Mouse (Mus musculus) lung, postnatal 25 days (tissue): ENCODE results near the gene Mbnl1.
"Not testable (repeated sequence)": the region's sequence is repeated elsewhere in the genome, so short reads cannot be mapped to it uniquely, and the experiment has no call there.

ENCODE experiments used
- DNase-seq: peaks from one replicate; pipeline ENCODE4 v3.0.0; 2022; ENCODE audit warnings: low spot score

Gene Mbnl1

DNA sequence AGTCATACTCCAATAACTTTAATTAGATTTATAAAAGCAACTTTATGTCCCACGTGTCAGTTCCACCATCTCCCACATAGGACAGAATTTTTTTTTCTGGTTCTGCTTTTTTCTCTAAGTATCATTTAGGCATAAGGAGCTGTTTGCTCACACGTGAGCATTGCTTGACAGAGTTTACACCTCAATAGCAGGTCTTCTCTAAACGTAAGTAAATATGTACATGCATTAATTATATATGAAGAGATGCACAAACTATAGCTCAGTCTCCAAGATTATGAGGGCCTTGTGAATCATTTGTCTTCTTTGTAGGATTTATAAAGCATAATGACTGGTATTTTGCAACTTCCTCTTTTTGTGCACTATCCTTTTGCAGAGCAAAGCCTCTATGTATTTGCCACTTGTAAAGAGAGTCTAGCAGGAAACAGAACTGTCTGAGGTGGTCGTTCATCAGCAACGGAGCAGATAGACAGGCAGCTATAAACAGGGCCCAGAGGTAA is at the start of gene Mbnl1:
TSS of gene Mbnl1 (plus strand) at position 150 of the 497 bp plus-strand sequence.
- peak; percentile 41 for DNase-seq

DNA sequence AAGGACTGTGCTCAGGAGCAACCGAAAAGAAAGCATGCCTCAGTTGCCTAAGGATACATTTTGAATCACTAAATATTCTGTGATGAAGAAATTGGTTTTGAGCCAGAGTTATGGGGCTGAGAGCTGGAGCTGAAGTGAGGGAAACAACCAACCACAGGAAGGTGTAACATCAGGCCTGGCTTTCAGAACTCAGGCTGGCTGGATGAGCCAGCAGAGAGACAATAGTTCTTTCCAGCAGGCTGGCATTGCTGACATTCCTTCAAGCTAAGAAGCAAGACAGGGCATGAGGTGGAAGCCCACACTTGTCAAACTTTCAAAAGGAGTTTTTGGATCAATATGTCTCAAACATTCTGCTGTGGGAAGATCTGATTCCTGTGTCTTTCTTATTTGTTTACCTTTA is 48.5 kb upstream of the Mbnl1 start:
- DNase-seq: no peak

DNA sequence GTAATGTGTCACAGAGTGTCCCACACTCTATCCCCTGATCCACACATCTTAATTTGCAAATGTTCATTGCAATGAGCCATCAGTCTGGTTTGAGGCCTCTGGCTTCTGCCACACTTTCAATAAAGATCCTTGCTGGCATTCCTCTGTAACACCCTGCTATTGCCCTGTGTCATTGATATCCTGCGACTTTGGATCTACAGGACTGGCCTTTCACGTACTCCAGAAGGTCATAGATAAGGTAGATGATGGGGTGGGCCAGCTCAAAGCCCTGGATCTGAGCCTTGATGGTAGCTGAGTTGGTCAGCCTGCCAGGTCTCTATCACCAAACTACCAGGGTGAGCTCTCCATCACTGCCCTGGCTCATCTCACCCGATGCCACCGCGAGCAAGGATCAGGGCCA is 43.6 kb upstream of the Mbnl1 start:
- no peak for DNase-seq

DNA sequence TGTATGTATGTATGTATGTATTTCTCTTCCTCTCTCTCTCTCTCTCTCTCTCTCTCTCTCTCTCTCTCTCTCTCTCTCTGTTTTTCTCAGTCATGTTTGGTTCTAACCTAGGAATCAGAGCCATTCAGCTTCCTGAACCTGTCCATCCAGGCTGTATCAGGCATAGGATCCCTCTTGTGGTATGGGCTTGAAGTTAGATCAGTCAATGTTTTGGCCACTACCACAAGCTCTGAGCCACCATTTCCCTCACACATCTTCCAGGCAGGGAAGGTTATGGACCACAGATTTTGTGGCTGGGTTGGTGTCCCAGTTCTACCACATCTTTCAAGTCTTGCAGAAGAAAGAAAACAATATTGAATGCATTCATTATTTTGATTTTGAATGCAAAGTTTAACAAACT is 35.4 kb upstream of the Mbnl1 start:
- DNase-seq: no peak

DNA sequence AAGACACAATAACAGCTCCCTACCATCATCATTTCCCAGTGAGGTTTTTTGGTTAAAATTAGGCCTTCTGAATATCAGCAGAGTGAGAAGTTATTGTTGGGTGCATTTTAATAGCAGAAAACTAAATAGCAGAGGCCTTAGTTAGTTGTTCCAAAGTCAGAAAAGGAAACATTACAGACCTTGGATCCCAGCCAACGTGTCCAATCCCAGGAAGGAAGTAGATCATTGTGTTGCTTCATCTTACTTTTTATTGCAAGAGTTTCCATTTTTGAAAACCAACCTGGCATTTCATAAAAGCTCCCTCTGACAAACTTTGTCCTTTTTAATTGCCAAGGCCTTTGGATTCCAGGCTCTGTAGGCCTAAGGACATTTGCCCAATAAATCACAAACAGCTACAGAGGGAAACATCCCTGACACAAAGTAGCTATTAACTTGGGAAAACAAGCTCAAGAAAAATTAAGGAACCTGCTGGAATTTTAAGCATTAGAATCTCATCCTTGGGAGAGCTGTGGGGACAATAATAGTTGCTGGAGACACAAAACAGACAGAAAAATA is 34.9 kb upstream of the Mbnl1 start:
- DNase-seq: peak; percentile 74

DNA sequence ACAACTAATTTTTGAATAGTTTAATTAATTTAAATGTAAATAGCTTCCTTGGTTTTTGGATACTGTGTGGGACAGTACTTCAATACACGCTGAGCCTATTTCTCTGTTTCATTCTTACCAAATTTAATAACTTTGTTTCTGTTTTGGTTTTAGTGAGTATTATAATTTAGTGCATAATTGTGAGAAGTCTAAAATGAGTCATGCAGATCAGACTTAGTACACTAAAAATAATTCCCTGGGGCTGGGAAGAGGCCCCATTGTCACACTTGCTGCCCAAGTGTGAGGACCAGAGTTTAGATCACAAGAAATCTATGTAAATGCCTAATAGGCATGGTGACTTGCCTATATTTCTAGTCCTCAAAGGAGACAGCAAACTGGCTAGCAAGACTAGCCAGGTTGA is 33.9 kb upstream of the Mbnl1 start:
- DNase-seq: no peak

DNA sequence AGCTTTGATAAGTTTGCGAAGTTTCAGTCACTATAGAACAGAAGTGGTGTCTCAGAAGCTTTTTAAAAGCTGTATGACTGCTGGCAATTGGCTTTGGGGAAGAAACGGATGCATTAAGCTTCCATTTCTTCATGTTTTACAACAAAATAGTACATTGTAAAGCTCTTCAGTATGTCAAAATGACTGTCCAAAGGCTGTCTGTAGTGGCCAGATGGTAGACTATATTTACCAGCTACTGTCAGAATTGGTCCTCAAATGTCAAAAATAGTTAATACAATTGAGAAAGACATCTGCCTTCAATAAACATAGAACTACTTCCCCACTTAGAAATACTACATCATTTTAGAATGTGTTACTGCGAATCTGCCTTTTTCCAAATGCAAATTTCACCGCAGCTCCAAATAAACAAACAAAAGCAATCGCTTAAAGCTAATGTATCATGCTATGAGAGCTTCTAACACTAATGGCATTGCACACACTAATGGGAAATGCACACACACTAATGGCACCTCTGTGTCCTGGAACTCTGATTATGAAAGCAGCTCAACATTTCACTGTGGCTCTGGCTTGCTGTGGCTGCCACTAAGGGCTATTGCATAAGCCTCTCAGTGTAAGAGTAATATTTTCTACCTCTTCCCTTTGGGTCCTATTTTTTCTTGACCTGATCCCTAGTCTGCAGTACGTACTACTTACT is 10.7 kb upstream of the Mbnl1 start:
- peak; percentile 48 for DNase-seq

DNA sequence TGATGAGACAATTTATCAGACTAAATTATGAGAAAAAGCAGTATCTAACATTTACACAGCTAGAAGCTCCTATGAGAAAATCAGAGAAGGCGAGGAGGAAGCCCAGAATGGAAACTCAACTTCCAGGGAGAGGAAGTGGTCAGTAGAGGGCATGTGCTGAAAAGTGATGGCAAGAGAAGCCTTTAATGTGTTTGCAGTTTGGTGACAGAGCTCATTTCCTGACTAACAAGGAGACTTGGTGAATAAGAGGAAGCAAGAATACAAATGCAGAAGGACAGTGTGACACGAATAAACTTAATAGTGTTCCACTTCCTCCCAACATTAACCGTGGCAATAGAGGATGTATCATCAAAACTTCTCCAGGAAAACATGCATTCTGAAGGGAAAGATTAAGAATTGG is 4.0 kb upstream of the Mbnl1 start:
- DNase-seq: not testable (repeated sequence)

DNA sequence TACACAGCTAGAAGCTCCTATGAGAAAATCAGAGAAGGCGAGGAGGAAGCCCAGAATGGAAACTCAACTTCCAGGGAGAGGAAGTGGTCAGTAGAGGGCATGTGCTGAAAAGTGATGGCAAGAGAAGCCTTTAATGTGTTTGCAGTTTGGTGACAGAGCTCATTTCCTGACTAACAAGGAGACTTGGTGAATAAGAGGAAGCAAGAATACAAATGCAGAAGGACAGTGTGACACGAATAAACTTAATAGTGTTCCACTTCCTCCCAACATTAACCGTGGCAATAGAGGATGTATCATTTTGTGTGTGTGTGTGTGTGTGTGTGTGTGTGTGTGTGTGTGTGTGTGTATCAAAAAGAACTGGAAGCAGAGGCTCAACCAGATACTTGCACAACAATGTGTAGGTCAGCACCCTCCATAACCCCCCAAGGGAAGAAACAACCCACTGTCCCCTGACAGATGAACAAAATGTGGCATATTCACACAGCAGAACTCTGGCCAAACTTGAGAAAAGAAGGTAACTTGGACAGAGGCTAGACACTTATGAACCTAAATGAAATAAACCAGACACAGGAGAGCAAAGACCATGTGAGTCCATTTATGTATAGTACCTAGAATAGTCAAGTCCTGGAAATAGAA is 3.3 kb upstream of the Mbnl1 start:
- DNase-seq: not testable (repeated sequence)

DNA sequence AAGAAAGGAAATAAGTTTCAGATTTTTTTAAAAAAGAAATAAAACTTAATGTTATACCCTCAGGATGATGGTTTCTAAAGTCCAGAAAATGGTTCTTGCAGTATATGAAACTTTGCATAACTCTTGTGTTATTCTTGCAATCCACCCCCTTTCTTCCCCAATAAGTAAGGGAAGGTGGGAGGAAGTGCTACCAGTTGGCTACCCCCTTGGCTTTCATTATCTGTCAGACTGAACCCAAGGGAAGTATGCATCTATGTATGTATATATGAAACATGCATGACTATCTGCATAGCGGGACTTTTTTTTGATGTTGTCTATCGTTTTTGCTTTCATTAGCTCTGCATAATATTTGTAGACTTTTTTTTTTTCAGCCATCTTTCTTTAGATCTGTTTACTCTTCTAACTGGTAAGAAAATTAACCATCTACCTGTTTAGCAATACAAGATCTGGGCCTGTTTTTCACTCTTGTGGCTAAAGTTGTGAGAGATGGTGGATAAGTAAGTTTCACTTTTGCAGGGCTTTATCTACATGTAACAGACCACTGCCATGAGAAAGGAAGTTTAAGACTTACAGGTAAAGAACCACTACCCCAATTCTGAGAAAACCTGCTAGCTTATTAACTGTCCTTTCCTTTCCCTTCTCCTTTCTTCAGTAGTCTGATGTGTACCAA is 484 bp upstream of the Mbnl1 start:
- DNase-seq: no peak

DNA sequence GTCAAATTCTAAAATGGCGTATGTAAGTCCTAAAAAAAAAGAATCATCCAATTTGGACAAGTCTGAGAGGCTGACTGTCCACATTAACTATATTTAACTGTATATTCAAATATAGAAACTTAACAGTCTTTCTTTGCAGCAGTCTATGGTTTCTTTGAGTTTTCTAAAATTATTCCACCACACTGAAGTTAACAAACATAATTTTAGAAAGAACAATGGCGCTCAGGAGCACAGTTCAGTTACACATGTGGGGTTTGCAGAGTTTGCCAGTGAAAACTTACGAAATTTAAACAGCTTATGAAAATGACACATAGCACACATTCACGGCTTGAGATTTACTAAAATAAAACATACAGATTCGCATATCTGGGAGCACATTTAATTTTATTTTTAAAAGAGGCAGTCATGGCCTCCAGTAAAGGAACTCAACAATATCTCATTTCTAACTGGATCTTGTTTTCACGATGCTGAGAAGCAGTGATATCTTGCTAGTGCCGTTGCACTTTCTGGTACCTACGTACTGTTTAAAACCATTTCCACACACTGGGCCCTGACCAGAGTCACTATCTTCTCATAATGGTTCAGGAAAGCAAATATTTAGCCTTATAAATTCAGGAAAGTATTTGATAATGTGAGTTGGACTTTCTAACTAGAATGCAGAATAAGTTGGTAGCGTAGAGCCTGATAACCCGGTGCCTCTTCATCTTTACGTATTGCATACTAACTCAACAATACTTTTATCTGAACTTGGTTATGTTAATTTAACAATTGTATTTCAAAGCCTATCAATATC is 1.4 kb downstream of the Mbnl1 start:
- no peak for DNase-seq

DNA sequence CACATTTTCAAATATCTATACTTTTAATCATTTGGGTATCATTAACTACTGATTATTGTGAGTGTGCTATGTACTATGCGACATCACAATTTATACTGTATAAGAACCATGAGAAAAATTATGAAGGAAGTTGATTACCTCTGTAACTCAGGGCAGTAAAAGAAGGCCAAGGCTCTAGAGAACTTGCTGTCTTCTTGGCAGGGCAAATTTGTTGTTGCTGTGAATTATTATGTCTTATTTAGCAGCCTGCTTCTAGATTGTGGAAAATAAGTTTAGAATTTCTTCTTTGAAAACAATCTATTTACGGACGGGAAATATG is 2.0 kb downstream of the Mbnl1 start:
- no peak for DNase-seq

DNA sequence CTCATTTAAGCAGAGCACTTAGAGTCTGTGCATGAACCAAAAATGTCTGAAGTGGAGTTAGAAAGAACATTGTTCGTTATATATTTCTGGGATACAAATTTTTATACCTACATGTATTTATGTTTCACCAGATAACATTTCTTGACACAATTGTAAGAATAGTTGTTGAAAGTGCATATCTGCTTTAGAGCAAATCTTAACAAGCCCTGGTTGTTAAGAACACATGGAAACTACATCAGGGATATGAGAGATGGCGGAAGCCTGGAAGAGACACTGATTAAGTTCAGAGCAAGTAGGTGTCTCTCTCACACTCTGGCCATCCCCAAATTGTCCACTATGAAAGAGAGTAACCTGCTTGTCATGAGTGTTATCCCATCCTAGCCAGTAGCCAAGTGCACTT is 2.4 kb downstream of the Mbnl1 start:
- no peak for DNase-seq

DNA sequence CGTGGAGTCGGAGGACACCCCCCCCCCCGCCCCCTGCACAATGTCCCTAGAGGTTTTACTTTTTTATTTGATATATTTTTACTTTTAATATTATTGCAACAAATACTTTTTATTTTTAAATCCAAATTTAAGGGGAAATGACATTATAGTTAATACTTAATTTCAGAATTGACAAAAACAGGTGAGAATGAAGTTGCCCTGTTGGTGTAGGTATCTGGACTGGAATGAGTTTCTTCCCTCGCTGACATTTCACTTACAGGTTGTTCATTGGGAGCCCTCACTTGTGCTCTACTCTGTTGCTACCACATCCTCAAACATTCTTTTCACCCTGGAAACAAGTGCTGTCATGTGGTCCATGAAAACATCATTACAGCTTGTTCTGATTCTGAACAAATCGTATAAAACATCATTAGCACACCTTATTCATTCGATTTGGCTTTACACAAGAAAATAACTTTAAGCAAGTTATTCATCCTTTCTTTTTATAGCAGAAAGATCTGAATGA is 4.2 kb downstream of the Mbnl1 start:
- no peak for DNase-seq

DNA sequence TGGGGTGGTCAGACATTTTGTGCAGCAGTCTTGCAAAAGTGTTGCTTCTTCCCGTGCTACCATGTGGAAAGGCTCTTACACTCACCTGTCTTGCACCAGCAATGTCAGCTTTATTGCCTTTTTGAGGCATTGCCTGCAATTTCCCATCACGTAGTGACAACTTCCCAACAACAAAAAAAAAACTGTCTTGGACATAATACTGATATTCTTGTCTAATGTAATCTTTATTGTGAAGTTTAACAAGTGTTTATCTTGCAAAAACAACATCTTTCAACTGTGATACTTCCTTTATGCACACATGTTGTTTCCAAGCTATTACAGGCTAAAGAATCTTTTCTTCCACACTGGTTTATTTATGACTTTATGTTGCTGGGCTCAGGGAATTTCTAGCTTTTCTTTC is 5.8 kb downstream of the Mbnl1 start:
- no peak for DNase-seq

DNA sequence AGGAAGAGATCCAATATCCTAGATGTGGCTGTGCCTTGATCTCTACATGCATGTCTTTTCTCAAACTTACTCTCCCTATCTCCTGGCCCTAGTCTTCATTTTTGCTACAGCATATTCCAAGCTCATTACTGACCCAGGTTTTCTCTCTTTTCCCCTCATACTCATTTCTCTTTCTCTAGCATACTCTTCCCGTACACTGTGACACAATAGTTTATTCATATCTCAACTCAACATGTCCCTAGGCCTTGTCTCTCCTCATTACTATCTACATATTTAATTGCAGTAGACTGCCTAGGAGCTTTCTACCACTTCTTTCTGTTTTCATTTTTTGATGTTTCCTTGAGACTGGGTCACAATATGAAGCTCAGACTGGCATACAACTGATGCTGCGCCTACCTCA is 8.1 kb downstream of the Mbnl1 start:
- no peak for DNase-seq

DNA sequence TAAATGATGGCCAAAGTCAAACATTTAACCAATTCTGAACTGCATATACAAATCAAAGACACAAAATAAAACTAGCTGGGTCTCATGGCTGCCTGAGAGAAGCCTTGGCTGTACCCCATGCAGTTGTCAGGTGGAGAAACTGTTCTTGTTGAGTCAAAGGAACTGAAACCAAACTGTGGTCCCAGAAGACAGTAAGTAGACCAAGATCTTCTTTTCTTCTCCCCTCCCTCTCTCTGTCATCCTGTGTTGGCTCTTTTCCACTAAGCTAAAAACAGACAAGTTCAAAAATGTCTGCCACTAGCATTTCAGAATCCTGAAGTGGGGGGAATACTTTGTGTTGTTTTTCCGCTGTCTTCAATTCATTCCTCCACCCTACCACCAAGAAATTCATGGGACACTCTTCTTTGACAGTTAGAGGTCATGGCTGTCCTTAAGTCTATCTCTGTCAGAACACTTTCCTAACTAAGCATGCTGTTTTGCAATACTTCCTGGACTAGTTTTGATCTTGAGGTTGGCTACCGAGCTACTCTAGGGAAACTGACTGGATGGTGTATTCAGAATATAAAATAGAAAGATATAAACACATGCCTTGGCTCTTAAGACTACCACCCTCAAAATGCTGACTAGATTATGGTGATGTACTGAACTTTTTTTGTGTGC is 9.2 kb downstream of the Mbnl1 start:
- peak; percentile 36 for DNase-seq

DNA sequence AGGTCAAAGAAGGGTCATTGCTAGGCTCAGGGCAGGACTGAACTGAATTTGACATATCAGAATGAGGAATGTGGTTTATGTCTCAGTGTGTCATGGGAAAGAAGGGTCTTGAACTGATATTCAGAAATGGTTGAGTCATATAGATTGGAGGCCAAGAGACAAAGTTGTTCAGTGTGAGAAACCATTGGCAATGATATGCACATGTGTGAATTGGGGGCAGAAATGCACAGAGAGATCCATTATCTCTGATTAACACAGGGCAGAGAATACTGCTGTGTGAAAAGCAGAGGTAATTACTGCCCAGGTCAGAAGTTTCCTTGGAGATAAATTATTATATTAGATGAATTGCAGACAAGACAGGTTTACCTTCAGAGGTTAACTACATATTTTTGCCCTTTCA is 10.7 kb downstream of the Mbnl1 start:
- no peak for DNase-seq

DNA sequence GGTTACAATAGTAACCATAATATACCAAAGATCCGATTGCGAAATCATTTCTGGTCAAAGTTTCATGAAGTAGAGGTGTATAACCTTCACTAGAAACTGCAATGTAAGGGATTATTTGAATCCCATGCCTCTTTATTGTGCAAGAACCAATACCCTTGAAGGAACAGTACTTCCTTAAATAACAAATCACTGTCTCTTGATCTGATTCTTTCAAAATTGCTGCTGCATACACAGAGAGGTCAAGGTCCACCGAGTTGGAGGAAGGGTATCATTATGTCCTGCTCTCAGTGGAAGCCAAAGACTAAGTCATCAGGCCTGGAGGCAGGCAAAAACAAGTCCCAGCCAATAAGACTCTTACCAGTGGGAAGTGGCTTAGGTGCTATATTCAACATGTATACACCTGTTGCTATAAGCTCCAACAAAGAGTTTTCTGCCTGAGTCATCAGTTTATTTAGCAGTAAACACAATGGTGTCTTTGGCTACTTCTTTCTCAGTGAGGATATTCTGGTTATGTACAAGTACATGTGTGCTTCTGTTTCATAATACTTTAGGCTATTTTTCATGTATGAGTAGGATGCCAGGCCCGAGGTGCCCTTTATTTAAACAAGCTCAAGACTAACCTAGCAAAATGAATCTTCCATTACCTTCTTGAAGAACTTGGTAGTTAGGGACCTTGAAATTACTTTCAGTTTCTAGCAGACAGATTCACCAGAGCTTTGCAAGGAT is 13.5 kb downstream of the Mbnl1 start:
- no peak for DNase-seq

DNA sequence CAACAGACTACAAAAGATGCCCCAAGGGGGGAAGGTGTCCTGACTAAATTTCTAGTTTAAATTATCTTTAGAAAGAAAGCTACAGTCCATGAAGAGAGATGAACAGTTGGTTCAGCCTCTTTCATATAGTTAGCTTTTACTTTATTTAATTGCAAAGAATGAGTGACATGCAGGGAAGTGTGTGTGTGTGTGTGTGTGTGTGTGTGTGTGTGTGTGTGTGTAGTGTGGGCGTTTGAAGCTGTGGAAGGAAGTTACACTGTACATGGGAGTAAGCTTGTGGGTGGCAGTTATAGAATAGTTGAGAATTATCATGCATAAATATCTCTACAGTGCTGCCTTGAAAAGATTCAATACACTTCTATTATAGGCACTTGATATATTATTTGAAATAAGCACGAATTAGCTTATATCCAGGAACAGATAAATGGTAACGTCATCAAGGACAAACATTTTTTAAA is 14.1 kb downstream of the Mbnl1 start:
- no peak for DNase-seq

DNA sequence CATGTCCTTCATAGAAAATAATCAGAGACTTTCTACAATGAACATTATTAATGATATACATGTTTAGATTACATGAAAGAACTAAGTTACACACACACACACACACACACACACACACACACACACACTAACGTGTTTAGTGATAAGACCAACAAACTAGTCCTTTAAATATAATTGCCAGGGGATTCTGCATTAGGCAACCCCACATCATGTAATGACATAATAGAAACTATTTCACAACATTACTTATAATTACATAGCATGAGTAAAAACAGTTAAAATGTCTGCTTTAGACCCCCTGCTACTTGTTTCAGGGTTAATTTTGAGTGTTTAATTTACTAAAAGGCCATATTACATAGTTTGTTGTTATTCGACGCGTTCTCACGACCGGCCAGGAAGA is 16.9 kb downstream of the Mbnl1 start:
- no peak for DNase-seq
